Mouse (Mus musculus) testis, adult 2 months (tissue): Measurements from ENCODE around the gene Kxd1. TPM values are rescaled to one million over a fixed set of nuclear protein-coding genes. Genes with fewer than 3 reads are reported as not detected.

Source experiments
- H3K27ac ChIP-seq: fragments of 200-500 bp; 2 replicates; pipeline ENCODE4 v1.5.1; 2012; ENCODE audit warnings: low read depth, low read length; ENCODE audit not compliant: control insufficient read depth, insufficient read depth
- H3K27me3 ChIP-seq: fragments of 200-500 bp; 2 replicates; pipeline ENCODE4 v1.6.1; 2012; ENCODE audit warnings: mild to moderate bottlenecking, low read length, moderate library complexity; ENCODE audit not compliant: control insufficient read depth, insufficient read depth
- H3K36me3 ChIP-seq: fragments of 200-500 bp; 2 replicates; pipeline ENCODE4 v1.6.1; 2012; ENCODE audit warnings: mild to moderate bottlenecking, low read length; ENCODE audit not compliant: control insufficient read depth, insufficient read depth
- H3K4me1 ChIP-seq: fragments of 200-500 bp; 2 replicates; pipeline ENCODE4 v1.6.1; 2012; ENCODE audit warnings: low read length; ENCODE audit not compliant: control insufficient read depth, insufficient read depth
- H3K4me3 ChIP-seq: fragments of 200-500 bp; 2 replicates; pipeline ENCODE4 v1.5.1; 2012; ENCODE audit warnings: low read depth, mild to moderate bottlenecking, low read length, moderate library complexity, mixed read lengths; ENCODE audit not compliant: control insufficient read depth
- CTCF ChIP-seq: fragments of 200-500 bp; IDR thresholded peaks from 2 replicates; pipeline ENCODE4 v1.5.1; 2012; ENCODE audit warnings: low read depth, mild to moderate bottlenecking, inconsistent platforms, low read length, moderate library complexity; ENCODE audit not compliant: control insufficient read depth, insufficient read depth, insufficient replicate concordance
- POLR2A ChIP-seq: fragments of 200-500 bp; IDR thresholded peaks from 2 replicates; pipeline ENCODE4 v1.6.1; 2012; ENCODE audit warnings: low read depth, mild to moderate bottlenecking, inconsistent platforms, low read length, moderate library complexity; ENCODE audit not compliant: control insufficient read depth
- polyA plus RNA-seq: library from polyadenylated mRNA; depleted of rRNA; stranded (reverse); fragments of >200 nt; gene quantifications from 2 replicates; pipeline ENCODE4 v1.2.3, GENCODE M21; 2012

Kxd1 gene
- polyA plus RNA-seq, 1 experiment = 77.9 TPM

GRCm38 (mm10) chr8:70482943-70483342, 44.8 kb downstream of the Kxd1 start:
- H3K27me3 ChIP-seq = no peaks in the 10 kb centered on the region
- TF ChIP-seq POLR2A = no peak
- TF ChIP-seq CTCF = no peak

GRCm38 (mm10) chr8:70481908-70482307, 45.8 kb downstream of the Kxd1 start:
- Histone ChIP-seq H3K36me3 (no peaks in the 10 kb centered on the region), H3K4me1 (peaks cover 16% of the 10 kb centered on the region), H3K27ac (no peak overlapping the region), H3K27me3 (no peaks in the 10 kb centered on the region), H3K4me3 (no peak overlapping the region)
- no peak for TF ChIP-seq POLR2A

More at GRCm38 (mm10) chr8:70482943-70483342, 44.8 kb downstream of the Kxd1 start:
- Histone ChIP-seq H3K4me1 (peaks cover 12% of the 10 kb centered on the region), H3K27ac (no peak overlapping the region), H3K36me3 (no peaks in the 10 kb centered on the region), H3K4me3 (no peak overlapping the region)

- peak overlapping the region; percentile 88 for H3K4me3 ChIP-seq
- no peaks in the 10 kb centered on the region for H3K36me3 ChIP-seq
- peaks cover 18% of the 10 kb centered on the region for H3K4me1 ChIP-seq
- H3K27me3 ChIP-seq = no peaks in the 10 kb centered on the region
- TF ChIP-seq POLR2A (no peak), CTCF (no peak)
- peak overlapping the region; percentile 54 for H3K27ac ChIP-seq
Measured at GRCm38 (mm10) chr8:70477269-70477982, 50.3 kb downstream of the Kxd1 start.

DNA sequence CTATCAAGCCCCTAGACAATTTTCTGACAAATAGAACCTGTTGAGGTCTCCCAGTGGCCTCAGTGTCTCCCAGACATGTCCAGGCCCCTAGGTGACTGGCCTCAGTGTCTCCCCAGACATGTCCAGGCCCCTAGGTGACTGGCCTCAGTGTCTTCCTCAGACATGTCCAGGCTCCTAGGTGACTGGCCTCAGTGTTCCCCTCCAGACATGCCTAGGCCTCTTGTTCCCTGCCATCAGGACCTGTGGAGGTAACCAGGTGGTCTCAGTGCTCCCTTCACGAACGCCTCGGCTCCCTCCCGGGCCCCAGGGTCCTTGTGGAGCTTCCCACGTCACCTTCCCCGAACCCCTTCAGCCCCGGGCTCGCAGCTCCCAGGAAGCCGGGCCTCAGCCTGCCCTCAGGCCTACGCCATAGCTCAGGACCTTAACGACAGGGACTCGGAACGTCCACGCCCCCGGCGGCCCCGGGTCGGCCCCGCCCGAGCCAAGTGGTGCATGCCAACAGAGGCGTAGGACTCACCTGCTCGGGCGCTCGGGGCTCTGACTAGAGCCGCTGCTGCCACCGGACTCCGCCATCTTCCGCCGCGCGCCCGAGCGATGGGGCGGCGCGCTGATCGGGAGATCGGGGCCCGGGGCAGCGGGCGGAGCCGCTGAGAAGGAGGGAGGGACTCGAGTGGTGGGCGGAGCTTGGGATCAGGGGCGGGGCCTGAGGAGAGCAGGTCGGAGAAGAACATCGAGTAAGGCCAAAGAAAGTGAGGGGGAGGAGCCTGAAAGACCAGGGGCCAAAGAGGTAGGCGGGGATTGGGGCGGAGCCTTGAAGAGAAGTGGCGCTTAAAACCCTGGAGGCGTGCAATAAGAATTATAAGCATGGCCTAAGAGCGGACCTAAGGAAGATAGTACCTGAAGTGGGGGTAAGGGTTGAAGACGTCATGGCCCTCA, 51.2 kb downstream of the Kxd1 start, which contains the start of gene Klhl26:
Gene Klhl26 (minus strand): TSS at position 636 of the 936 bp plus-strand sequence.
- Histone ChIP-seq H3K27ac (peak within 1 kb of the TSS; percentile 85), H3K36me3 (no peaks in the 10 kb centered on the region), H3K4me3 (peak within 1 kb of the TSS; percentile 88), H3K27me3 (no peaks in the 10 kb centered on the region), H3K4me1 (peaks cover 18% of the 10 kb centered on the region)
- TF ChIP-seq POLR2A (no peak), CTCF (no peak)

DNA sequence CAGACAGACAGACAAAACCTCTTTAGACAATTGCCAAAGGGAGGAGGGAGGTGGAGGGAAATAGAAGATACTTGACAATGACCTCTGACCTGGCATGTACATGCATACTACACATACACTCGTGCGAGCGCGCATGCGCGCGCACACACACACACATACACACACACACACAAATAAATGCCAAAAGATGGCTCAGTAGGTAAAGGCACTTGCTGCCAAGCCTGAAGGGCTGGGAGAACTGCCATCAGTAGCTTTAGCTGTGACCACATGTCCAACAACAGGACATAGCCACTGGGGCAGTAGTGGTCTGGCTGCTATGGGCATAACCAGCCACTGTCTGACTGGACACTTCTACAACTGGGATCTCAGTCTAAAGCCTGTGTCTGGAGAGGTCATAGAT, 55.9 kb downstream of the Kxd1 start:
- peaks cover 7% of the 10 kb centered on the region for H3K4me1 ChIP-seq
- H3K36me3 ChIP-seq = no peaks in the 10 kb centered on the region
- TF ChIP-seq CTCF = no peak
- TF ChIP-seq POLR2A = no peak
- no peak overlapping the region for H3K27ac ChIP-seq
- no peaks in the 10 kb centered on the region for H3K27me3 ChIP-seq
- no peak overlapping the region for H3K4me3 ChIP-seq

DNA sequence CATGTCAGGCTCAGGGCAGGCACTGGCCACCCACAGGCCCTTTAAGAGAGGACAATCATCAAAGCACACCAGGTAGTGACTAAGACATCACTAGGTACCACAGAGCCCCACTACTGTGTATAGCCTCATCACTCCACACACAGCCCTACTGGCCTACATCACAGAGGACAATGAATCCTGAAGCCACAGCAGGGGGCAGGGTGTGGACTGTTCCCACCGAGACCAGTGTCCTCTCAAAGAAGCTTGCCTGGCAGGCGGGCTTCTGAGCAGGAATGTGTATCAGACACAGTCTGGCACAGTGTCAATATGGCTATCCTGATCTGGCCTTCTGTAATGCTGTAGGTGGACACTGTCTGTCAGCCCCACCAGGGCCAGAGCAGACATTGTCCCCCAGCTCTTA, 57.8 kb downstream of the Kxd1 start:
- Histone ChIP-seq H3K4me3 (no peak overlapping the region), H3K4me1 (peaks cover 2% of the 10 kb centered on the region), H3K27ac (peak overlapping the region; percentile 44; the same call in 1 of the 2 replicates), H3K36me3 (no peaks in the 10 kb centered on the region), H3K27me3 (no peaks in the 10 kb centered on the region)
- TF ChIP-seq POLR2A (no peak), CTCF (no peak)

DNA sequence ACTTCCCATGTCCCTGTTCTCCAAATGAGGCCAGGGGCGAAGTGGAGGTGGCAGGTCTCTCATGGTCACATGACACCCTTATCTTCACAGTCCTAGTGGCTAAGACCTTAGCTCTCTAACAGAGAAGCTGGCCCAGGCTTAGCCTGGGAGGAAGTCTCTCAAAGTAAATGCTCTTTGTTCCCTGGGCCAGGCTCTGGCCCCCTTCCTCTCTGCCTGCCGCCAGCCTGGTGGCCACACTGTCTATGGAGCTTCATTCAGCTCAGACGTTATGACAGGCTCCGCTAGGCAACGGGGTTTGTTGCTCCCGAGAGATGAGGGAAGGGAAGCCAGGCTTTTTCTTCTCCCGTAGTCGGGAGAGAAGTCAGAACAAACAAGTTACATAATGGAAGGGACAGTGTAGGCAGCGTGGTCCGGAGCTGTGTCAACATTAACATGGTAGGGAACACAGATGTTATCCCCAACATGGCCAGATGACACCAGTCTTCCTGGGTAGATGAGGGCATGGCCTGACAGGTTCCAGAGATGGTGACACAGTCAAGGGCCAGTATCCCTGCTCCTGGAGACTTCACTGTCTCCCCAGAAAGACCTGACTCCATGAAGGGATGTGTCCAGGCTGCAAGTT, 58.4 kb downstream of the Kxd1 start:
- Histone ChIP-seq H3K36me3 (no peaks in the 10 kb centered on the region), H3K4me1 (peaks cover 2% of the 10 kb centered on the region), H3K4me3 (no peak overlapping the region), H3K27me3 (no peaks in the 10 kb centered on the region), H3K27ac (peak overlapping the region; percentile 44)
- TF ChIP-seq CTCF (no peak), POLR2A (no peak)
